Mouse (Mus musculus) mouse trophoblast stem cell (cell line): Measurements from ENCODE around the gene Plekhm1.

Experiments
- in situ Hi-C, 2 experiments: fragments of 300-500 bp; cut with MseI, MboI; formaldehyde crosslinking; loops; 2 replicates in 1 of 2; 3 replicates in 1 of 2; pipeline ENCODE4 v1.15.1; 2025

Gene Plekhm1

GRCm38 (mm10) chr11:103362054-103362432, 50.4 kb downstream of the Plekhm1 start:
- in situ Hi-C loops: no loop called here

- in situ Hi-C loops: no loop called here
These were observed 51.0 kb downstream of the Plekhm1 start for GRCm38 (mm10) chr11:103361396-103362053.

- in situ Hi-C loops: no loop called here
These were observed 51.8 kb downstream of the Plekhm1 start for GRCm38 (mm10) chr11:103360661-103361081.

- in situ Hi-C loops: loop anchor here in 1 of 2 experiments (5.0 kb wide), 2 partner anchors 42 to 102 kb away; no protein-coding TSS in a partner anchor
These were observed 52.4 kb downstream of the Plekhm1 start for GRCm38 (mm10) chr11:103359841-103360641.

- in situ Hi-C loops: loop anchor here in 1 of 2 experiments (5.0 kb wide), 2 partner anchors 43 to 103 kb away; no protein-coding TSS in a partner anchor
These were observed 53.4 kb downstream of the Plekhm1 start for GRCm38 (mm10) chr11:103359122-103359521.

- in situ Hi-C loops: loop anchor here in 1 of 2 experiments (5.0 kb wide), 2 partner anchors 44 to 104 kb away; no protein-coding TSS in a partner anchor
These were observed 54.2 kb downstream of the Plekhm1 start for GRCm38 (mm10) chr11:103358316-103358715.

GRCm38 (mm10) chr11:103357710-103358109, 54.8 kb downstream of the Plekhm1 start:
- in situ Hi-C loops: loop anchor here in 1 of 2 experiments (5.0 kb wide), 2 partner anchors 45 to 105 kb away; no protein-coding TSS in a partner anchor

- in situ Hi-C loops: loop anchor here in 1 of 2 experiments (5.0 kb wide), 2 partner anchors 45 to 105 kb away; no protein-coding TSS in a partner anchor
These were observed 55.4 kb downstream of the Plekhm1 start for GRCm38 (mm10) chr11:103356938-103357670.

GRCm38 (mm10) chr11:103356032-103356571, 56.4 kb downstream of the Plekhm1 start:
- in situ Hi-C loops: loop anchor here in 1 of 2 experiments (5.0 kb wide), 2 partner anchors 46 to 106 kb away; no protein-coding TSS in a partner anchor

GRCm38 (mm10) chr11:103355251-103355650, 57.2 kb downstream of the Plekhm1 start:
- in situ Hi-C loops: loop anchor here in 1 of 2 experiments (5.0 kb wide), 2 partner anchors 47 to 107 kb away; no protein-coding TSS in a partner anchor

- in situ Hi-C loops: no loop called here
These were observed 58.5 kb downstream of the Plekhm1 start for GRCm38 (mm10) chr11:103354033-103354432.

GRCm38 (mm10) chr11:103352239-103352814, 60.2 kb downstream of the Plekhm1 start:
- in situ Hi-C loops: no loop called here

- in situ Hi-C loops: no loop called here
These were observed 61.7 kb downstream of the Plekhm1 start for GRCm38 (mm10) chr11:103350711-103351315.

- in situ Hi-C loops: no loop called here
These were observed 62.8 kb downstream of the Plekhm1 start for GRCm38 (mm10) chr11:103349699-103350098.

- in situ Hi-C loops: no loop called here
These were observed 65.8 kb downstream of the Plekhm1 start for GRCm38 (mm10) chr11:103346657-103347056.

GRCm38 (mm10) chr11:103346236-103346635, 66.3 kb downstream of the Plekhm1 start:
- in situ Hi-C loops: no loop called here

- in situ Hi-C loops: no loop called here
These were observed 66.9 kb downstream of the Plekhm1 start for GRCm38 (mm10) chr11:103345408-103346091.

- in situ Hi-C loops: loop anchor here in 1 of 2 experiments (5.0 kb wide), 1 partner anchor 123 kb away; no protein-coding TSS in a partner anchor
These were observed 67.8 kb downstream of the Plekhm1 start for GRCm38 (mm10) chr11:103344494-103345332.

- in situ Hi-C loops: loop anchor here in 1 of 2 experiments (5.0 kb wide), 1 partner anchor 123 kb away; no protein-coding TSS in a partner anchor
These were observed 68.6 kb downstream of the Plekhm1 start for GRCm38 (mm10) chr11:103343881-103344280.
